Mouse (Mus musculus) midbrain, embryonic 13.5 days (tissue): ENCODE results near the gene Capn8. TPM values are rescaled to one million over a fixed set of nuclear protein-coding genes. Genes with fewer than 3 reads are reported as not detected.

Source experiments
- ATAC-seq: fragments of 200-750 bp; cut with Nextera tagmentation; 2 replicates; pipeline ENCODE4 v1.8.0; 2017; ENCODE audit warnings: mild to moderate bottlenecking, moderate TSS enrichment, moderate library complexity
- H3K27ac ChIP-seq: fragments of 300-500 bp; sonication (generic); 2 replicates; pipeline ENCODE4 v1.5.1; 2015; ENCODE audit warnings: inconsistent platforms, mild to moderate bottlenecking, moderate library complexity
- H3K27me3 ChIP-seq: fragments of 300-500 bp; sonication (generic); 2 replicates; pipeline ENCODE4 v1.6.1; 2015; ENCODE audit warnings: mild to moderate bottlenecking, inconsistent platforms
- H3K36me3 ChIP-seq: fragments of 300-500 bp; sonication (generic); 2 replicates; pipeline ENCODE4 v1.6.1; 2015; ENCODE audit warnings: mild to moderate bottlenecking, inconsistent platforms
- H3K4me1 ChIP-seq: fragments of 300-500 bp; sonication (generic); replicated peaks from 2 replicates; pipeline ENCODE4 v1.6.1; 2015; ENCODE audit warnings: inconsistent platforms
- H3K4me2 ChIP-seq: fragments of 300-500 bp; sonication (generic); replicated peaks from 2 replicates; pipeline ENCODE4 v1.6.1; 2015; ENCODE audit warnings: moderate library complexity, mild to moderate bottlenecking, inconsistent platforms
- H3K4me3 ChIP-seq: fragments of 300-500 bp; sonication (generic); replicated peaks from 2 replicates; pipeline ENCODE4 v1.5.1; 2015; ENCODE audit warnings: mild to moderate bottlenecking, inconsistent platforms
- H3K9ac ChIP-seq: fragments of 300-500 bp; sonication (generic); replicated peaks from 2 replicates; pipeline ENCODE4 v1.6.1; 2015; ENCODE audit warnings: mild to moderate bottlenecking, inconsistent platforms
- H3K9me3 ChIP-seq: fragments of 300-500 bp; sonication (generic); 2 replicates; pipeline ENCODE4 v1.6.1; 2016; ENCODE audit warnings: mild to moderate bottlenecking, inconsistent platforms
- WGBS: fragments of 180-500 bp; shearing (Covaris S2); methylation state at CpG from one replicate; pipeline ENCODE4 v1.1.7; 2015; 5-methylcytosine and 5-hydroxymethylcytosine counted together
- polyA plus RNA-seq: library from polyadenylated mRNA; unstranded; fragments of >200 nt; fragmentation: Nextera tagmentation; extraction: Ambion mirVana; gene quantifications from 2 replicates; pipeline ENCODE4 v1.2.1, GENCODE M21; 2015

Gene Capn8
- polyA plus RNA-seq, 1 experiment from 2014 or later, result not detected

- no peaks in the 10 kb centered on the region for H3K36me3 ChIP-seq
- H3K27me3 ChIP-seq, result peaks cover 9% of the 10 kb centered on the region; the same call in 1 of the 2 replicates
- no peaks in the 10 kb centered on the region for H3K9me3 ChIP-seq
- H3K4me1 ChIP-seq, result peaks cover 13% of the 10 kb centered on the region
- H3K4me3 ChIP-seq, result no peak overlapping the region
- ATAC-seq, result no peak
- H3K4me2 ChIP-seq, result no peak overlapping the region
- H3K9ac ChIP-seq, result no peak overlapping the region
- no peak overlapping the region for H3K27ac ChIP-seq
- 87% methylated on average over 11 of the region's 11 CpGs for WGBS
These were observed 5.3 kb upstream of the Capn8 start for GRCm38 (mm10) chr1:182559530-182559929.

- 24% methylated on average over 3 of the region's 3 CpGs for WGBS
- peaks cover 13% of the 10 kb centered on the region for H3K4me1 ChIP-seq
- H3K4me3 ChIP-seq, result no peak overlapping the region
- H3K27me3 ChIP-seq, result peaks cover 9% of the 10 kb centered on the region; the same call in 1 of the 2 replicates
- H3K36me3 ChIP-seq, result no peaks in the 10 kb centered on the region
- no peak overlapping the region for H3K9ac ChIP-seq
- no peak overlapping the region for H3K27ac ChIP-seq
- no peak overlapping the region for H3K4me2 ChIP-seq
- peak; percentile 69 for ATAC-seq
- H3K9me3 ChIP-seq, result no peaks in the 10 kb centered on the region
These were observed 4.3 kb upstream of the Capn8 start for GRCm38 (mm10) chr1:182560390-182561098.

GRCm38 (mm10) chr1:182561945-182562514, 2.8 kb upstream of the Capn8 start:
- H3K27me3 ChIP-seq, result peaks cover 9% of the 10 kb centered on the region; the same call in 1 of the 2 replicates
- no peaks in the 10 kb centered on the region for H3K9me3 ChIP-seq
- no peaks in the 10 kb centered on the region for H3K36me3 ChIP-seq
- peaks cover 13% of the 10 kb centered on the region for H3K4me1 ChIP-seq
- 0 out of 2 replicates have a peak overlapping the region, but pooled peaks have one; percentile 19 for H3K9ac ChIP-seq
- no peak overlapping the region for H3K27ac ChIP-seq
- H3K4me2 ChIP-seq, result no peak overlapping the region
- H3K4me3 ChIP-seq, result no peak overlapping the region
- no peak for ATAC-seq
- WGBS, result 76% methylated on average over 11 of the region's 11 CpGs

- Histone ChIP-seq H3K4me2 (no peak overlapping the region), H3K9ac (no peak overlapping the region), H3K4me1 (peaks cover 13% of the 10 kb centered on the region), H3K4me3 (no peak overlapping the region), H3K36me3 (no peaks in the 10 kb centered on the region), H3K27me3 (peaks cover 11% of the 10 kb centered on the region; the same call in 1 of the 2 replicates), H3K9me3 (no peaks in the 10 kb centered on the region), H3K27ac (no peak overlapping the region)
- ATAC-seq, result 0 out of 2 replicates have a peak, but pooled peaks have one; percentile 16
- 45% methylated on average over 16 of the region's 16 CpGs for WGBS
These were observed 2.0 kb upstream of the Capn8 start for GRCm38 (mm10) chr1:182562576-182563370.

- no peak overlapping the region for H3K27ac ChIP-seq
- no peak overlapping the region for H3K4me2 ChIP-seq
- no peak overlapping the region for H3K9ac ChIP-seq
- H3K27me3 ChIP-seq, result peaks cover 11% of the 10 kb centered on the region; the same call in 1 of the 2 replicates
- H3K4me1 ChIP-seq, result peaks cover 13% of the 10 kb centered on the region
- H3K4me3 ChIP-seq, result no peak overlapping the region
- WGBS, result 95% methylated on average over 6 of the region's 6 CpGs
- no peaks in the 10 kb centered on the region for H3K36me3 ChIP-seq
- no peak for ATAC-seq
- H3K9me3 ChIP-seq, result no peaks in the 10 kb centered on the region
These were observed 586 bp downstream of the Capn8 start for GRCm38 (mm10) chr1:182565351-182565835.

- 86% methylated on average over 3 of the region's 3 CpGs for WGBS
- H3K4me1 ChIP-seq, result peaks cover 15% of the 10 kb centered on the region
- no peaks in the 10 kb centered on the region for H3K36me3 ChIP-seq
- no peak overlapping the region for H3K27ac ChIP-seq
- ATAC-seq, result no peak
- no peak overlapping the region for H3K9ac ChIP-seq
- H3K4me2 ChIP-seq, result no peak overlapping the region
- H3K4me3 ChIP-seq, result no peak overlapping the region
- peaks cover 21% of the 10 kb centered on the region; the same call in 1 of the 2 replicates for H3K27me3 ChIP-seq
- H3K9me3 ChIP-seq, result no peaks in the 10 kb centered on the region
These were observed 6.3 kb downstream of the Capn8 start for GRCm38 (mm10) chr1:182571148-182571547.

- no peak overlapping the region for H3K4me2 ChIP-seq
- H3K4me3 ChIP-seq, result no peak overlapping the region
- WGBS, result 66% methylated on average over 11 of the region's 11 CpGs
- H3K9ac ChIP-seq, result no peak overlapping the region
- H3K4me1 ChIP-seq, result peaks cover 15% of the 10 kb centered on the region
- ATAC-seq, result no peak
- H3K9me3 ChIP-seq, result no peaks in the 10 kb centered on the region
- no peaks in the 10 kb centered on the region for H3K36me3 ChIP-seq
- H3K27ac ChIP-seq, result no peak overlapping the region
- peaks cover 23% of the 10 kb centered on the region; the same call in 1 of the 2 replicates for H3K27me3 ChIP-seq
These were observed 7.2 kb downstream of the Capn8 start for GRCm38 (mm10) chr1:182571973-182572372.

- peak overlapping the region; percentile 71 for H3K27ac ChIP-seq
- H3K4me1 ChIP-seq, result peaks cover 15% of the 10 kb centered on the region
- no peaks in the 10 kb centered on the region for H3K9me3 ChIP-seq
- H3K36me3 ChIP-seq, result no peaks in the 10 kb centered on the region
- ATAC-seq, result peak; percentile 62
- WGBS, result 9% methylated on average over 8 of the region's 8 CpGs
- H3K27me3 ChIP-seq, result peaks cover 35% of the 10 kb centered on the region; the same call in 1 of the 2 replicates
- no peak overlapping the region for H3K4me3 ChIP-seq
- H3K9ac ChIP-seq, result no peak overlapping the region
- no peak overlapping the region for H3K4me2 ChIP-seq
These were observed 9.3 kb downstream of the Capn8 start for GRCm38 (mm10) chr1:182573856-182574665.

- peaks cover 35% of the 10 kb centered on the region; the same call in 1 of the 2 replicates for H3K27me3 ChIP-seq
- H3K9ac ChIP-seq, result no peak overlapping the region
- 0 out of 2 replicates have a peak, but pooled peaks have one; percentile 13 for ATAC-seq
- H3K4me3 ChIP-seq, result no peak overlapping the region
- WGBS, result 27% methylated on average over 4 of the region's 4 CpGs
- H3K9me3 ChIP-seq, result no peaks in the 10 kb centered on the region
- no peak overlapping the region for H3K4me2 ChIP-seq
- peak overlapping the region; percentile 71 for H3K27ac ChIP-seq
- peaks cover 15% of the 10 kb centered on the region for H3K4me1 ChIP-seq
- no peaks in the 10 kb centered on the region for H3K36me3 ChIP-seq
These were observed 9.9 kb downstream of the Capn8 start for GRCm38 (mm10) chr1:182574666-182575049.

- Histone ChIP-seq H3K9ac (no peak overlapping the region), H3K4me3 (no peak overlapping the region), H3K4me2 (no peak overlapping the region), H3K27ac (no peak overlapping the region), H3K9me3 (no peaks in the 10 kb centered on the region), H3K4me1 (peaks cover 4% of the 10 kb centered on the region), H3K27me3 (peaks cover 26% of the 10 kb centered on the region), H3K36me3 (no peaks in the 10 kb centered on the region)
- 90% methylated on average over 6 of the region's 6 CpGs for WGBS
- no peak for ATAC-seq
These were observed 19.4 kb downstream of the Capn8 start for GRCm38 (mm10) chr1:182584169-182584568.

GRCm38 (mm10) chr1:182585162-182585840, 20.5 kb downstream of the Capn8 start:
- Histone ChIP-seq H3K27ac (no peak overlapping the region), H3K4me2 (peak overlapping the region; percentile 38), H3K36me3 (no peaks in the 10 kb centered on the region), H3K9ac (no peak overlapping the region), H3K27me3 (peaks cover 27% of the 10 kb centered on the region), H3K4me1 (peaks cover 4% of the 10 kb centered on the region), H3K4me3 (0 out of 2 replicates have a peak overlapping the region, but pooled peaks have one; percentile 17), H3K9me3 (no peaks in the 10 kb centered on the region)
- WGBS, result 22% methylated on average over 16 of the region's 16 CpGs
- ATAC-seq, result no peak
